Mouse (Mus musculus): ENCODE data around the gene Cpm. TPM values are rescaled to one million over a fixed set of nuclear protein-coding genes. Genes with fewer than 3 reads are reported as not detected.

The Cpm gene
- polyA plus RNA-seq, 1 experiment from 2014 or later: 6.3 TPM

DNA sequence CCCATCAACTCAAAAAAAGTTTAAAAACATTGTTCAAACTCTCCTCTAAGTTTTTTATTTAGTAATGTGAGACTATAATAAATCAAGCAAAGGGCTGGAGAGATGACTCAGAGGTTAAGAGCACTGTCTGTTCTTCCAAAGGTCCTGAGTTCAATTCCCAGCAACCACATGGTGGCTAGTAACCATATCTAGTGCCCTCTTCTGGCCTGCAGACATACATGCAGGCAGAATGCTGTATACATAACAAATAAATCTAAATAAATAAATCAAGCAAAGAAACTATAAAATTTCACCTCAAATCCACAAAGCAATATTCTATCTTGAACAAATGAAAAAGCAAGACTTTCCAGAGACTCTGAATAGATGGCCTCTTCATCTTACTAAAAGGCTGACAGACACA is 62.9 kb downstream of the Cpm start:
- DNase-seq (ENCODE audit: low spot score) (no peak), ATAC-seq (ENCODE audit: low FRiP score) (no peak)
- no peaks in the 10 kb centered on the region for H3K27me3 ChIP-seq (ENCODE audit: control insufficient read depth, insufficient read depth, low read length)
- H3K4me2 ChIP-seq (replicated peaks; ENCODE audit: low read depth, low read length): no peak overlapping the region
- no peak overlapping the region for H3K9ac ChIP-seq (ENCODE audit: low read depth, low read length)
- H3K9me3 ChIP-seq (ENCODE audit: control insufficient read depth, low read length): no peaks in the 10 kb centered on the region
- H3K4me1 ChIP-seq (replicated peaks; ENCODE audit: control insufficient read depth, insufficient read depth, low read length): no peaks in the 10 kb centered on the region
- peaks cover 16% of the 10 kb centered on the region for H3K36me3 ChIP-seq (ENCODE audit: control insufficient read depth, insufficient read depth, low read length)
- no peak overlapping the region for H3K4me3 ChIP-seq (ENCODE audit: low read depth, low read length)
- H3K27ac ChIP-seq (ENCODE audit: low read depth, low read length): no peak overlapping the region

- Histone ChIP-seq H3K36me3 (ENCODE audit: control insufficient read depth, insufficient read depth, low read length) (peaks cover 20% of the 10 kb centered on the region), H3K4me3 (ENCODE audit: low read depth, low read length) (no peak overlapping the region), H3K27me3 (ENCODE audit: control insufficient read depth, insufficient read depth, low read length) (no peaks in the 10 kb centered on the region)
These were observed 63.7 kb downstream of the Cpm start for GRCm38 (mm10) chr10:117692953-117693352.

DNA sequence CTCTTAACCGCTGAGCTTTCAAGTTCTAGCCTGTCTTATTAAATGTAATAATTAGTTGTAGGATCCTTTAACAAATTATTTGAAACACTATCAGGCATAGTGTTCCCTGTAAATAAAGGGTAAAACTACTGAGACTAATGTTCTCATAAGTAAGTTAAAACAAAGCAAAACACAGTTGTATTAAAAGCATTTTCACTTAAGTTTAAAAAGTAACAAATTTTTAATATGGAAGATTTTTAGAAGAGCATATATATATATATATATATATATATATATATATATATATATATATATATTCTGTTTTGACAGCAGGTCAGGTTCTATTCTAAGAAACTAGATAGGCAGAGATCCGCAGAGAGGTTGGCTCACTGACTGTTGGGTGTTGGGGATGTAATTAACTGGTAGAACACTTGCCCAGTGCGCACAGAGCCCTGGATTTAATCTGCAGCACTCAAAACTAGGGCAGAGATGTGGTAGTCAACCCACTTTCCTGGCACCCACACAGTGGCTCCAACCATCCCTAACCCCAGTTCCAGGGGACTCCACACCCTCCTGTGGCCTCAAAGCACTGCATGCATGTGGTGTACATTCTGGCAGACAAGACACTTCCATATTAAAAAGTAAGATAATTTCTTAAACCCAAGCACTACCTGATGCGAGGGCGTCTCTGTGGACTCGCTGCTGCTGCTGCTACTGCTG is 65.1 kb downstream of the Cpm start:
- Histone ChIP-seq H3K4me1 (replicated peaks; ENCODE audit: control insufficient read depth, insufficient read depth, low read length) (no peaks in the 10 kb centered on the region), H3K36me3 (ENCODE audit: control insufficient read depth, insufficient read depth, low read length) (peaks cover 18% of the 10 kb centered on the region), H3K9me3 (ENCODE audit: control insufficient read depth, low read length) (no peaks in the 10 kb centered on the region), H3K4me2 (replicated peaks; ENCODE audit: low read depth, low read length) (no peak overlapping the region), H3K9ac (ENCODE audit: low read depth, low read length) (no peak overlapping the region), H3K27me3 (ENCODE audit: control insufficient read depth, insufficient read depth, low read length) (no peaks in the 10 kb centered on the region), H3K27ac (ENCODE audit: low read depth, low read length) (no peak overlapping the region), H3K4me3 (ENCODE audit: low read depth, low read length) (no peak overlapping the region)
- no peak for ATAC-seq (ENCODE audit: low FRiP score)
- 97% methylated on average over 6 of the region's 6 CpGs for WGBS
- DNase-seq (ENCODE audit: low spot score): no peak

More at GRCm38 (mm10) chr10:117692953-117693352, 63.7 kb downstream of the Cpm start:
- DNase-seq (ENCODE audit: low spot score) (no peak), ATAC-seq (ENCODE audit: low FRiP score) (no peak)
- Histone ChIP-seq H3K4me2 (replicated peaks; ENCODE audit: low read depth, low read length) (no peak overlapping the region), H3K27ac (ENCODE audit: low read depth, low read length) (no peak overlapping the region), H3K9ac (ENCODE audit: low read depth, low read length) (no peak overlapping the region), H3K9me3 (ENCODE audit: control insufficient read depth, low read length) (no peaks in the 10 kb centered on the region), H3K4me1 (replicated peaks; ENCODE audit: control insufficient read depth, insufficient read depth, low read length) (no peaks in the 10 kb centered on the region)
- WGBS: 94% methylated on average over 5 of the region's 5 CpGs

- WGBS: 94% methylated on average over 4 of the region's 4 CpGs
- H3K27me3 ChIP-seq (ENCODE audit: control insufficient read depth, insufficient read depth, low read length): no peaks in the 10 kb centered on the region
- H3K4me2 ChIP-seq (replicated peaks; ENCODE audit: low read depth, low read length): no peak overlapping the region
- H3K36me3 ChIP-seq (ENCODE audit: control insufficient read depth, insufficient read depth, low read length): peaks cover 17% of the 10 kb centered on the region
- H3K27ac ChIP-seq (ENCODE audit: low read depth, low read length): no peak overlapping the region
- H3K4me3 ChIP-seq (ENCODE audit: low read depth, low read length): no peak overlapping the region
- ATAC-seq (ENCODE audit: low FRiP score) (no peak), DNase-seq (ENCODE audit: low spot score) (no peak)
- H3K9ac ChIP-seq (ENCODE audit: low read depth, low read length): no peak overlapping the region
- no peaks in the 10 kb centered on the region for H3K4me1 ChIP-seq (replicated peaks; ENCODE audit: control insufficient read depth, insufficient read depth, low read length)
- H3K9me3 ChIP-seq (ENCODE audit: control insufficient read depth, low read length): no peaks in the 10 kb centered on the region
These were observed 65.7 kb downstream of the Cpm start for GRCm38 (mm10) chr10:117695027-117695426.

GRCm38 (mm10) chr10:117695605-117696004 is 66.3 kb downstream of the Cpm start:
- Histone ChIP-seq H3K4me3 (ENCODE audit: low read depth, low read length) (no peak overlapping the region), H3K27ac (ENCODE audit: low read depth, low read length) (no peak overlapping the region), H3K4me1 (replicated peaks; ENCODE audit: control insufficient read depth, insufficient read depth, low read length) (no peaks in the 10 kb centered on the region), H3K36me3 (ENCODE audit: control insufficient read depth, insufficient read depth, low read length) (peaks cover 17% of the 10 kb centered on the region), H3K4me2 (replicated peaks; ENCODE audit: low read depth, low read length) (no peak overlapping the region), H3K9me3 (ENCODE audit: control insufficient read depth, low read length) (no peaks in the 10 kb centered on the region), H3K27me3 (ENCODE audit: control insufficient read depth, insufficient read depth, low read length) (no peaks in the 10 kb centered on the region), H3K9ac (ENCODE audit: low read depth, low read length) (no peak overlapping the region)
- DNase-seq (ENCODE audit: low spot score) (no peak), ATAC-seq (ENCODE audit: low FRiP score) (no peak)
- 93% methylated on average over 4 of the region's 4 CpGs for WGBS

DNA sequence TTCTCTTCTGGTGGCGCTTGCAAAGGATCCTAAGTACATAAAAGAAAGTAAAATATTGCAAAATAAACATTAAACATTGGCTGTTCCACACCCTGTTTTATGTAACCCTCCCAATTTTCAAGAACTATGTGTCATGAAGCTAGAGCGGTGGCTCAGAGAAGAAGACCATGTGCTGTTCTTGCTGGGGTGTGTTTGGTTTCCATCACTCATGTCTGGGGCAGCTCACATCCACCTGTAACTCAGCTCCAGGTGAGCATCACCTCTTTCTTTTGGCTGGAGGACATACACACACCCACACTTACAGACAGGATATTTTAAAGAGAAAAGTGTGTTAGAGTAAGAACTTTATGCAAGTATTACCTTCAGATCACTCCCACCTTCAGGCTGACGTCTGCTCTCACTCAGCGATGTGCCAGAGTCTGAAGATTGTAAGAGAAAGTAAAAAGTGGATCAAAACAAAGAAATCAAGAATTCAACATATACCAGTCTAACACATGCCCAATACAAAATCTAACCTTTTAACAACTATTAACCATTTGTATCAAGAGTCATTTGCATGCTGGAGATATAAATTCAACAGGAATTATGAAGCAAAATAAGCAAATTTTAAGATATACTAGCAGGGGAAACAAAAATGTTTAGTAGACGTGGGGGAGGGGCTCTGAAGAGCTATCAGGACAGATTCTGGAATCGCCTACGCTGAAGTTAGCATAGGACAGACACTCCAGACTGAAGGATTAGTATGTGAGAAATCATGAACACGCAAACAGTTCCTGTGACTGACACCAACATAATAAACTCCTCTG is 66.9 kb downstream of the Cpm start:
- WGBS: 94% methylated on average over 8 of the region's 8 CpGs
- Histone ChIP-seq H3K4me1 (replicated peaks; ENCODE audit: control insufficient read depth, insufficient read depth, low read length) (no peaks in the 10 kb centered on the region), H3K4me2 (replicated peaks; ENCODE audit: low read depth, low read length) (no peak overlapping the region), H3K27me3 (ENCODE audit: control insufficient read depth, insufficient read depth, low read length) (no peaks in the 10 kb centered on the region), H3K36me3 (ENCODE audit: control insufficient read depth, insufficient read depth, low read length) (peaks cover 14% of the 10 kb centered on the region), H3K4me3 (ENCODE audit: low read depth, low read length) (no peak overlapping the region), H3K9ac (ENCODE audit: low read depth, low read length) (no peak overlapping the region), H3K27ac (ENCODE audit: low read depth, low read length) (no peak overlapping the region), H3K9me3 (ENCODE audit: control insufficient read depth, low read length) (no peaks in the 10 kb centered on the region)
- ATAC-seq (ENCODE audit: low FRiP score) (no peak), DNase-seq (ENCODE audit: low spot score) (no peak)

- Histone ChIP-seq H3K4me3 (ENCODE audit: low read depth, low read length) (no peak overlapping the region), H3K27me3 (ENCODE audit: control insufficient read depth, insufficient read depth, low read length) (no peaks in the 10 kb centered on the region), H3K27ac (ENCODE audit: low read depth, low read length) (no peak overlapping the region), H3K9ac (ENCODE audit: low read depth, low read length) (no peak overlapping the region), H3K4me1 (replicated peaks; ENCODE audit: control insufficient read depth, insufficient read depth, low read length) (no peaks in the 10 kb centered on the region), H3K9me3 (ENCODE audit: control insufficient read depth, low read length) (no peaks in the 10 kb centered on the region), H3K36me3 (ENCODE audit: control insufficient read depth, insufficient read depth, low read length) (peaks cover 20% of the 10 kb centered on the region), H3K4me2 (replicated peaks; ENCODE audit: low read depth, low read length) (no peak overlapping the region)
- no peak for ATAC-seq (ENCODE audit: low FRiP score)
- 94% methylated on average over 6 of the region's 6 CpGs for WGBS
- no peak for DNase-seq (ENCODE audit: low spot score)
These were observed 67.7 kb downstream of the Cpm start for GRCm38 (mm10) chr10:117696827-117697560.

- no peak for ATAC-seq (ENCODE audit: low FRiP score)
These were observed 68.3 kb downstream of the Cpm start for GRCm38 (mm10) chr10:117697561-117698115.

More at GRCm38 (mm10) chr10:117697561-117698115, 68.3 kb downstream of the Cpm start:
- Histone ChIP-seq H3K9ac (ENCODE audit: low read depth, low read length) (no peak overlapping the region), H3K36me3 (ENCODE audit: control insufficient read depth, insufficient read depth, low read length) (peaks cover 22% of the 10 kb centered on the region), H3K9me3 (ENCODE audit: control insufficient read depth, low read length) (no peaks in the 10 kb centered on the region), H3K27me3 (ENCODE audit: control insufficient read depth, insufficient read depth, low read length) (no peaks in the 10 kb centered on the region), H3K27ac (ENCODE audit: low read depth, low read length) (no peak overlapping the region), H3K4me1 (replicated peaks; ENCODE audit: control insufficient read depth, insufficient read depth, low read length) (no peaks in the 10 kb centered on the region), H3K4me3 (ENCODE audit: low read depth, low read length) (no peak overlapping the region), H3K4me2 (replicated peaks; ENCODE audit: low read depth, low read length) (no peak overlapping the region)
- DNase-seq (ENCODE audit: low spot score): no peak
- 89% methylated on average over 3 of the region's 3 CpGs for WGBS

Measured in hindbrain, embryonic 11.5 days (tissue).